Mouse (Mus musculus): ENCODE results near the gene Dgkb.
A peak's percentile ranks its signal among the peaks of the same experiment; 100 is the strongest.

The Dgkb gene

DNA sequence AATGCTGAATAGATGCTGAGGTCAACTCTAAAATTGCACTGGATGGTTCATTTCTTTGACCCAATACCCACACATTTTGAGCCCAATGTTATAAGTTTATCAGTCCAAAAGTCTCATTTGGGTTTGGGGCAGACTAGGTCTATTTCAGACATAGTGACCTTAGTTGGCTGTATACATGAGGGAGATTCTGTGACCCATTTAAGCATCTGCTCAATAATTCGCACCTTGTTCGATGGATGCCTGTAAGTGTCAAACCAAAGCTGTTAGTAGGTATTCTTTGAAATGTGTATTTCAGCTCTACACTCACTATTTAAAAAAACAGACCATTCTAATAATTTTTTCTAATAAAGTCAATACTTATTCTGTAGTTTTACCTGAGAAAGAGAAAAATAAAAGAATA is 776.1 kb downstream of the Dgkb start:
- DNase-seq (ENCODE audit: low spot score in 2 of 2), result no peak

DNA sequence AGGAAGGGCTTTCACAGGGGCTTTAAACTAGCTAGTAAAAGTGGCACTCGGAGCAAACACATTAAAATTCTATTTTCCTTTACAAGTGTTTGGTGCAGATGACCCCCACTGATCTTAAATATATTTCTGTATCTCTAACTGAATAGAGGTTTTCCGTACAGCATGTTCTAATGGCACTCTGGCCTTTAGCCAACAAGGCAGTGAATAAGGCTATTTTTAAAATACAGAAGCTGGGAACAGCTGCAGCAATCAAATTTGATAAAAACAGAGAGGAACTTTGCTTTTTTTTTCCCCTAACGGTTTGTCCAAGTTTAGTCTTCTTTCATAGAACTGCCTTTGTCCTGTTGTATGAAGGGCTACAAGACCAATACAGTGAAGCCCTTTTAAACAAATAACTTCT is 776.5 kb downstream of the Dgkb start:
- DNase-seq (ENCODE audit: low spot score in 2 of 2), result no peak

DNA sequence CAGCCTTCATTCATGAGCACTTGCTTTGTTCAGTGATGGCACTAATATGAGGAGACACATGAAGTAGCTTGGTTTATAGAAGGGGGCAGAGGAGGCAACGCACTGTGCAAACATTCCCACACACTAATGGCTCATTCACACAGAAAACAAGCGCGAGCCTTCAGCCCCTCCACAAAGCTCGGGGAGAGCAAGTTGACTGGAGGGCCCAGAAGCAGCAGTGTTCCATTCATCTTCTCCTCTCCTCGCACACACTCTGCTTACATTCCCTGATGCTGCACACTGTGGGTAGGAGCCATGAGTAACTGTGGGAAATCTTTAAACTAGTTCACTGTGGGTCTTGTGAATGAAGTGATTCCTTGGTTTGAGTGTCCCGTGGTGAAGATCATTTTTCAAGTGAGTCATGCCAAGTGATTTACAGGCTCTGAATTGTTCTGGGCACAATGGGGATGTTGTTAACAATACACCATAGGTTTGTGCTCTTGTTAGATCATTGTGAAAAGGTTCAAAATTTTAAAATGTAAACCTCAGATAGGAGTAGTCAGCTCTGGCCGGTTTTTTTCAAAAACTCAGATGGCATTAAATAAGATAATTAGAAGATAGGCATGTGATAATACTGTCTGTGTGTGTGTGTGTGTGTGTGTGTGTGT is 779.0 kb downstream of the Dgkb start:
- peak in 1 of 2 experiments; percentile 13 for DNase-seq (ENCODE audit: low spot score in 2 of 2)

- DNase-seq (ENCODE audit: low spot score in 2 of 2), result no peak
Observed at GRCm38 (mm10) chr12:38598096-38598495, 780.6 kb downstream of the Dgkb start.

DNA sequence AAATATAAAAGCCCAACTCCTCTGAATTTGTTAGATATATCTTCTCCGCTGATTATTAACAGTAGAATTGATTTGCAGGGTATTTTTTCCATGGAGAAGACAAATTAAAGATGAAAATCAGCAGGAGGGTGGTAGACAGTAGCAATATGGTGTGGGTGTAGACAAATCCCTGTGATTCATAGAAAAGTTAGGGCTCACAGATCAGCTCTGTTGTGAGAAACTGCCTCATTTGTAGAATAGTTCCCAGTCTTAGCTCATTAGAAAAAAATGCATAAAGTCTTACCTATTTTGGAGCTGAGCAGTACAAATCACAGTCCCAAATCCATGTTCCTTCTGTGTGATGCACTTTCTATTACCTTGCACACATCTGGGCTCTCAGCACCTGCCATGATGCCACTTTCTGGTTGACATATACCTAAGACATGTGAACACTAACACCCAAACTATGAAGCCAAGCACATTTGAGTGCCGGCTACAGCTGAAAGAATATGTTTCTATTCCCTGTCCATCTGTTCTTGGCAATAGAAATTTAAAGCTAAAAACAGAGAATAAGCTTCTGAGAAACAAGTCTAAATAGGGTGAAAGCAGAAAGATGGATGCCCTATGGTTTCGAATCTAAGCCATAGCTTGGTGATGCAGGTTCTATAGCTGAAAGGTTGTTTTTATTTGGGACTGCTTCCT is 782.8 kb downstream of the Dgkb start:
- DNase-seq (ENCODE audit: low spot score in 2 of 2), result no peak

- no peak for DNase-seq (ENCODE audit: low spot score in 2 of 2)
Observed at GRCm38 (mm10) chr12:38608104-38608503, 790.6 kb downstream of the Dgkb start.

DNA sequence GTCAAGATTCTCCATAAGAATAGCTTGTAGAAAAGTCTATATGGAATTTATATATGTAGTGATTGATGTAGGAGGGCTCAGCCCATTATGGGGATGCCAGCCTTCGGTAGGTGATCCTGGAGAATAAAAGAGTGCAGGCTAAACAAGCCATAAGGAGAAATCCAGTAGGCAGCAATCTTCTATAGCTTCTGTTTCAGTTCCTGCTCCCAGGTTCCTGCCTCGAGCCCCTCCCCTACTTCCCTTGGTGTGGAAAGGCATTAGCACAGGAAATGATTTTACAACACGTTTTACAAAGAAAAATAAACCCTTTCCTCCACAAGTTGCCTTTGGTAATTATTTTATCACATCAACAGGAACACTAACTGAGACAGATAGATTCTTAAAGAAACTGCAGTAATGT is 850.7 kb downstream of the Dgkb start:
- no peak for DNase-seq (ENCODE audit: low spot score in 2 of 2)

All from frontal cortex, postnatal 10 days (tissue).